Mouse (Mus musculus) heart, postnatal 0 days (tissue): Measurements from ENCODE around the gene Mia3. TPM values are rescaled to one million over a fixed set of nuclear protein-coding genes. Genes with fewer than 3 reads are reported as not detected.

Experiments
- ATAC-seq: fragments of 200-750 bp; cut with Nextera tagmentation; 2 replicates; pipeline ENCODE4 v1.8.0; 2017; ENCODE audit warnings: low read depth, moderate number of reproducible peaks, moderate library complexity; ENCODE audit not compliant: insufficient read depth
- DNase-seq: peaks from one replicate; pipeline ENCODE4 v3.0.0-alpha.2; 2016; ENCODE audit warnings: low spot score
- H3K27ac ChIP-seq: fragments of 300-500 bp; sonication (generic); 2 replicates; pipeline ENCODE4 v1.5.1; 2014; ENCODE audit warnings: low read depth, mild to moderate bottlenecking
- H3K27me3 ChIP-seq: fragments of 300-500 bp; sonication (generic); 2 replicates; pipeline ENCODE4 v1.6.1; 2014; ENCODE audit warnings: low read length, mixed read lengths; ENCODE audit not compliant: control insufficient read depth, insufficient read depth
- H3K36me3 ChIP-seq: fragments of 300-500 bp; sonication (generic); replicated peaks from 2 replicates; pipeline ENCODE4 v1.6.1; 2014; ENCODE audit warnings: low read length, mixed read lengths; ENCODE audit not compliant: control insufficient read depth, insufficient read depth
- H3K4me1 ChIP-seq: fragments of 300-500 bp; sonication (generic); 2 replicates; pipeline ENCODE4 v1.6.1; 2014; ENCODE audit warnings: antibody characterized with exemption; ENCODE audit not compliant: control insufficient read depth, insufficient read depth
- H3K4me2 ChIP-seq: fragments of 300-500 bp; sonication (generic); 2 replicates; pipeline ENCODE4 v1.6.1; 2014; ENCODE audit warnings: low read depth, mild to moderate bottlenecking, low read length, moderate library complexity
- H3K4me3 ChIP-seq: fragments of 300-500 bp; sonication (generic); 2 replicates; pipeline ENCODE4 v1.5.1; 2014; ENCODE audit warnings: low read depth, low read length
- H3K9ac ChIP-seq: fragments of 300-500 bp; sonication (generic); replicated peaks from 2 replicates; pipeline ENCODE4 v1.6.1; 2014; ENCODE audit warnings: low read depth, low read length, mixed read lengths
- H3K9me3 ChIP-seq: fragments of 300-500 bp; sonication (generic); replicated peaks from 2 replicates; pipeline ENCODE4 v1.6.1; 2016; ENCODE audit warnings: low read length; ENCODE audit not compliant: control insufficient read depth
- CTCF ChIP-seq: IDR thresholded peaks from 2 replicates; pipeline ENCODE4 v1.5.1; 2016; ENCODE audit warnings: antibody characterized with exemption, control low read depth, low read depth
- EP300 ChIP-seq: IDR thresholded peaks from 2 replicates; pipeline ENCODE4 v1.6.1; 2016; ENCODE audit warnings: antibody characterized with exemption, low read depth
- WGBS: fragments of 180-500 bp; shearing (Covaris S2); extraction: QIAGEN DNeasy Blood & Tissue Kit; methylation state at CpG from one replicate; pipeline ENCODE4 v1.1.7; 2014; 5-methylcytosine and 5-hydroxymethylcytosine counted together
- polyA plus RNA-seq: library from polyadenylated mRNA; unstranded; fragments of >200 nt; fragmentation: Nextera tagmentation; extraction: Ambion mirVana; gene quantifications from 2 replicates; pipeline ENCODE4 v1.2.1, GENCODE M21; 2015
- total RNA-seq: library from RNA; depleted of rRNA; stranded (reverse); fragments of >200 nt; gene quantifications from 2 replicates; pipeline ENCODE4 v1.2.3, GENCODE M21; 2014; ENCODE audit warnings: low replicate concordance

The Mia3 gene
- total and polyA plus RNA-seq, 2 experiments from 2014 or later, result 46.0 to 168 TPM

- Histone ChIP-seq H3K27me3 (no peaks in the 10 kb centered on the region), H3K27ac (peak overlapping the region; percentile 73), H3K9me3 (no peaks in the 10 kb centered on the region), H3K36me3 (peaks cover 15% of the 10 kb centered on the region), H3K4me3 (peak overlapping the region; percentile 92), H3K9ac (peak overlapping the region; percentile 86), H3K4me2 (peak overlapping the region; percentile 94), H3K4me1 (peaks cover 10% of the 10 kb centered on the region; the same call in 1 of the 2 replicates)
- ATAC-seq (peak; percentile 63), DNase-seq (no peak)
- TF ChIP-seq EP300 (no peak), CTCF (no peak)
- 1% methylated on average over 44 of the region's 56 CpGs for WGBS
Observed at GRCm38 (mm10) chr1:183368601-183369400, 552 bp downstream of the Mia3 start.

- H3K27me3 ChIP-seq, result no peaks in the 10 kb centered on the region
- no peak for ATAC-seq
- no peak for DNase-seq
- TF ChIP-seq EP300 (no peak), CTCF (no peak)
- 89% methylated on average over 5 of the region's 5 CpGs for WGBS
- peaks cover 10% of the 10 kb centered on the region; the same call in 1 of the 2 replicates for H3K4me1 ChIP-seq
- H3K4me2 ChIP-seq, result no peak overlapping the region
- no peak overlapping the region for H3K27ac ChIP-seq
- no peak overlapping the region for H3K9ac ChIP-seq
- no peaks in the 10 kb centered on the region for H3K9me3 ChIP-seq
- H3K36me3 ChIP-seq, result peaks cover 26% of the 10 kb centered on the region
- no peak overlapping the region for H3K4me3 ChIP-seq
Observed at GRCm38 (mm10) chr1:183366361-183366760, 3.0 kb downstream of the Mia3 start.

- Histone ChIP-seq H3K36me3 (peaks cover 49% of the 10 kb centered on the region), H3K27me3 (no peaks in the 10 kb centered on the region), H3K9ac (no peak overlapping the region), H3K27ac (no peak overlapping the region), H3K9me3 (no peaks in the 10 kb centered on the region), H3K4me2 (no peak overlapping the region), H3K4me1 (peaks cover 9% of the 10 kb centered on the region; the same call in 1 of the 2 replicates), H3K4me3 (no peak overlapping the region)
- TF ChIP-seq CTCF (no peak), EP300 (no peak)
- 83% methylated on average over 5 of the region's 5 CpGs for WGBS
- ATAC-seq (no peak), DNase-seq (no peak)
Observed at GRCm38 (mm10) chr1:183363577-183363867, 5.8 kb downstream of the Mia3 start.

DNA sequence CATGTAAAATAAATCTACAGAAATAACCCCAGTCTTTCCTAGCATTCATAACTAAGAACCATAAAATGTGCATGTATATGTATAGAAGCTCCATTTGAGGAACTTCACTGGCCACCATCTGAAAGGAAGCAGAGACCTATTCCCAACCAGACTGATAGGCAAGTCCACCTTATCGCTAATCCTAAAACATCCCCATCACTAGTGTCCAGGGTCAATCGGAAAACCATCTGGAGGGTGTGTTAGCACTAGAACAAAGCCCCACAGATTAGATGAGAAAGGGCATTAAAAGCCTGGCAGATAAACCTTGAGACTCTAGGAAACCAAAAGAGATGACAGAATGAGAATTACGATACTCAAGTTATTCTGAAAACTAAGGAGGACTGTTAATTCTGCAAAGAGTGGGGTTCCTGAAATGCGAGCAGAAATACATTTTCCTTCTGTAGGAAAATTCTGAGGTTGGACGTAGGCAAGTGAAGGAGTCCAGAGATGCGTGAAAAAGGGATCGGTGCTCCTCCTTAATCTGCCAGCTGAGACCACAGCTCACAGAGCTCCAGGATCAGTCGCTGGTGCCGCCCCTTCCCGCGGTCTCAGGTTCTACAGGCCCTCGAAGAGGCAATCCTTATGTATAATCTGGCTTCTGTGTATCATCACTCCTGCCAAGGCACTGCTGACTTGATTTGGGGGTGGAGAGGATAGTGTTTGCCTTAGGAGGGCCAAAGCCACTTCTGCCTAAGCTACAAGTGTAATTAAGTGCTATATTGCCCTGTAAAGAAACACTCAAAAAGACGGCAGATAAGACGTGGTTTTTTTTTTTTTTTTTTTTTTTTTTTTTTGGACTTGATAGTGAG lies 6.4 kb downstream of the Mia3 start:
- Histone ChIP-seq H3K4me3 (no peak overlapping the region), H3K27me3 (no peaks in the 10 kb centered on the region), H3K9me3 (no peaks in the 10 kb centered on the region), H3K4me2 (no peak overlapping the region), H3K27ac (no peak overlapping the region), H3K9ac (no peak overlapping the region), H3K36me3 (peaks cover 54% of the 10 kb centered on the region), H3K4me1 (0 out of 2 replicates have a peak, but pooled peaks cover 5% of the 10 kb centered on the region)
- 76% methylated on average over 14 of the region's 14 CpGs for WGBS
- TF ChIP-seq EP300 (no peak), CTCF (no peak)
- DNase-seq, result no peak
- no peak for ATAC-seq

DNA sequence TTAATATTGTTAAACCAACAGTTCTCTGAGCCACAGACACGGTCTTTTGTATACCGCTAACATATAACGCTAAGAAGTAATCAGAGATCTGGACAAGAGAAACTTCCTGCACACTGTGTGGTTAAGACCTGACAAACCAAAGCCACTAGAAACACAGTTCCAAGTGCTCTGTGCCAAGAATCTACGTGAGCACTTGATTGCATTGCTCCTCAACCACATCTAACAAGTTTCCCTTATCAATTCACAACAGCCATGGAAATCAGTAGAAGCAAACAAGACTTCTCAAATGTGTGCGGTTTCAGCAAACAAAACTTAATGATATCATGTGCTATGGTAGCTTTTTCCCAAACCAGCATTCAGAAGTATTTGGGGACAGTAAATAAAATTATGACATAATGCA lies 7.1 kb downstream of the Mia3 start:
- no peak overlapping the region for H3K27ac ChIP-seq
- no peak for TF ChIP-seq EP300
- TF ChIP-seq CTCF, result no peak
- H3K4me1 ChIP-seq, result no peaks in the 10 kb centered on the region
- no peak overlapping the region for H3K4me3 ChIP-seq
- no peak overlapping the region for H3K4me2 ChIP-seq
- peaks cover 61% of the 10 kb centered on the region for H3K36me3 ChIP-seq
- no peaks in the 10 kb centered on the region for H3K27me3 ChIP-seq
- H3K9me3 ChIP-seq, result no peaks in the 10 kb centered on the region
- no peak for ATAC-seq
- 82% methylated on average over 5 of the region's 5 CpGs for WGBS
- no peak overlapping the region for H3K9ac ChIP-seq
- no peak for DNase-seq
